Mouse (Mus musculus): ENCODE results near the gene Stambp. TPM values are rescaled to one million over a fixed set of nuclear protein-coding genes. Genes with fewer than 3 reads are reported as not detected.

Gene Stambp
- polyA plus RNA-seq, 1 experiment from 2014 or later, result 24.2 TPM

DNA sequence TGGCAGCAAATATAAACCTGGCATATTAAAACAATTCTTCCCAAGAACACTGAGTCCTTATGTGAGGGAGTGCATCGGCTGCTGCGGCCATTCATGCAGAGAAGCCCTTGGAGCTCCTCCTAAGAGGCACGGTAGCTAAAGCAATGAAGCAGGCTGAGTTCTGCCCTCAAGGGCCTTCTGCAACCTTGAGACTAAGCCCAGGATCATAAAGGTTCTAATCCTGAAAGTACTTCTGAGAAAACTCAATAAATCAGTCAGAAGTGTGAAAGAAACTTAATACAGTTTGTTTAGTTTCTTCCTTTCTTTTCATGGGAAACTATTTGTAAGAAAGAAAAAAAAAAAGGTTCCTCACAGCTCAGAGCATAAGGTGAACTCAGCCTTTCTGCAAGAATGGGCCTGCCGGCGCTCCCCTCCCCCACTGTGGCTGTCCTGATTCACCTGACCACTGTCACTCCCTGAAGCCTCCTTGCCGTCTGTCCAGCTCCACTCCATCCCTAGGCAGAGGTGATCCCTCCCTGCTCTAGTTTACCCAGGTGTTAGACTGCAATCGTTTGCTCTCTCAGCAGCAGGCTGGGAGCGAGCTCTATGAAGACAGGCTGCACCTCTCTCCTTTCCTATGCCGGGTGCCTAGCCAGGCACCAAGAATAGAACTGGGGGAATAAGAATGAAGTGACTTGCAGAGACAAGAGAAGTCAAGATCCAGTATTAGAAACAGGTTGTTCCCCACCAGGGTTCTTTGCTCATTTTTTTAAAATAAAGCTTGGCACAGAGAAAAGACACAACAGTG is 70.8 kb downstream of the Stambp start:
- H3K4me2 ChIP-seq (replicated peaks; ENCODE audit: low read depth, low read length), result no peak overlapping the region
- ATAC-seq (ENCODE audit: low FRiP score, low TSS enrichment), result no peak
- H3K4me3 ChIP-seq (ENCODE audit: low read length), result no peak overlapping the region
- peaks cover 2% of the 10 kb centered on the region; the same call in 1 of the 2 replicates for H3K9me3 ChIP-seq (ENCODE audit: control insufficient read depth, low read length)
- H3K27ac ChIP-seq (ENCODE audit: low read depth, low read length), result no peak overlapping the region
- H3K9ac ChIP-seq (ENCODE audit: low read depth, low read length), result no peak overlapping the region
- WGBS, result 50% methylated on average over 9 of the region's 9 CpGs
- peaks cover 6% of the 10 kb centered on the region; the same call in 1 of the 2 replicates for H3K4me1 ChIP-seq (ENCODE audit: control insufficient read depth, insufficient read depth, low read length)
- H3K36me3 ChIP-seq (ENCODE audit: control insufficient read depth, insufficient read depth, low read length), result 0 out of 2 replicates have a peak, but pooled peaks cover 2% of the 10 kb centered on the region
- no peaks in the 10 kb centered on the region for H3K27me3 ChIP-seq (ENCODE audit: control insufficient read depth, insufficient read depth, low read length)

DNA sequence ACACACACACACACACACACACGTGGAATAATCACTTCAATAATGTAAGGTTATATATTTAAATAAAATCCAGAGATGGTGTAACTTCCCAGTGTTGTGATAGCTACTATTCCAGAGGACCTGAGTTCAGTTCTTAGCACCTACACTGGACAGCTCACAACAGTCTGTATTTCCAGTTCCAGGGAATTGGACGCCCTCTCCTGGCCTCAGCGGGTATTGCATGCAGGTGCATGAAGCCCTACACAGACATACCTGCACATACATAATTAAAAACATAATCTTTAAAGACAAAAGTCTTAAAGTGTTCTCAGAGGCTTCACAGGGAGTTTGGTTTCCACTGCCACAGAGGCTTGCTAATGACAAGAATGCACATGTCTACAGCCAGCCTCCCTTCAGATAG is 72.1 kb downstream of the Stambp start:
- H3K27ac ChIP-seq (ENCODE audit: low read depth, low read length), result no peak overlapping the region
- no peaks in the 10 kb centered on the region; the same call in 1 of the 2 replicates for H3K4me1 ChIP-seq (ENCODE audit: control insufficient read depth, insufficient read depth, low read length)
- H3K4me2 ChIP-seq (replicated peaks; ENCODE audit: low read depth, low read length), result no peak overlapping the region
- peaks cover 2% of the 10 kb centered on the region; the same call in 1 of the 2 replicates for H3K9me3 ChIP-seq (ENCODE audit: control insufficient read depth, low read length)
- peaks cover 2% of the 10 kb centered on the region; the same call in 1 of the 2 replicates for H3K36me3 ChIP-seq (ENCODE audit: control insufficient read depth, insufficient read depth, low read length)
- 68% methylated on average over 3 of the region's 3 CpGs for WGBS
- no peak overlapping the region for H3K9ac ChIP-seq (ENCODE audit: low read depth, low read length)
- H3K4me3 ChIP-seq (ENCODE audit: low read length), result no peak overlapping the region
- ATAC-seq (ENCODE audit: low FRiP score, low TSS enrichment), result no peak
- no peaks in the 10 kb centered on the region for H3K27me3 ChIP-seq (ENCODE audit: control insufficient read depth, insufficient read depth, low read length)

DNA sequence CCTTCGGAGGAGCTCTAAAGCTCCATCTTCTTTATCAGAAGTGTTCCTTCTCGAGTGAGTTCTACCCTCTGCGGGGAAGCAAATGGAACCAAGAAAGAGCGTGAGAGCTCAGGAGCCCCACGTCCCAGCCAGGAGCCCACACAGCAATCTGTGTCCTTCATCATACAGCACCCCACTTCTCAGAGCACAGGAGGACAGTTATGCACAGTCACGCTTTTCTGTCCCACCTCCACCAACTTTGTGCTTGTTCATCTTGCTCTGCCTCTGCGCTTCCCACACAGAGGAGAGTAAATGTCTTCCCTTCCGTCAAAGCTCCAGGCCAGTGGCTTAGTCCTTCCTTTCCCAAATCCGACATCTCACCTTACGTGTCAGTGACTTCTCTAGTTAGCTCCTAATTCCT is 73.5 kb downstream of the Stambp start:
- Histone ChIP-seq H3K36me3 (ENCODE audit: control insufficient read depth, insufficient read depth, low read length) (peaks cover 5% of the 10 kb centered on the region; the same call in 1 of the 2 replicates), H3K9me3 (ENCODE audit: control insufficient read depth, low read length) (peaks cover 2% of the 10 kb centered on the region; the same call in 1 of the 2 replicates), H3K4me1 (ENCODE audit: control insufficient read depth, insufficient read depth, low read length) (no peaks in the 10 kb centered on the region), H3K27ac (ENCODE audit: low read depth, low read length) (no peak overlapping the region), H3K4me3 (ENCODE audit: low read length) (no peak overlapping the region), H3K9ac (ENCODE audit: low read depth, low read length) (no peak overlapping the region), H3K27me3 (ENCODE audit: control insufficient read depth, insufficient read depth, low read length) (no peaks in the 10 kb centered on the region), H3K4me2 (replicated peaks; ENCODE audit: low read depth, low read length) (no peak overlapping the region)
- no peak for ATAC-seq (ENCODE audit: low FRiP score, low TSS enrichment)
- 93% methylated on average over 10 of the region's 10 CpGs for WGBS

DNA sequence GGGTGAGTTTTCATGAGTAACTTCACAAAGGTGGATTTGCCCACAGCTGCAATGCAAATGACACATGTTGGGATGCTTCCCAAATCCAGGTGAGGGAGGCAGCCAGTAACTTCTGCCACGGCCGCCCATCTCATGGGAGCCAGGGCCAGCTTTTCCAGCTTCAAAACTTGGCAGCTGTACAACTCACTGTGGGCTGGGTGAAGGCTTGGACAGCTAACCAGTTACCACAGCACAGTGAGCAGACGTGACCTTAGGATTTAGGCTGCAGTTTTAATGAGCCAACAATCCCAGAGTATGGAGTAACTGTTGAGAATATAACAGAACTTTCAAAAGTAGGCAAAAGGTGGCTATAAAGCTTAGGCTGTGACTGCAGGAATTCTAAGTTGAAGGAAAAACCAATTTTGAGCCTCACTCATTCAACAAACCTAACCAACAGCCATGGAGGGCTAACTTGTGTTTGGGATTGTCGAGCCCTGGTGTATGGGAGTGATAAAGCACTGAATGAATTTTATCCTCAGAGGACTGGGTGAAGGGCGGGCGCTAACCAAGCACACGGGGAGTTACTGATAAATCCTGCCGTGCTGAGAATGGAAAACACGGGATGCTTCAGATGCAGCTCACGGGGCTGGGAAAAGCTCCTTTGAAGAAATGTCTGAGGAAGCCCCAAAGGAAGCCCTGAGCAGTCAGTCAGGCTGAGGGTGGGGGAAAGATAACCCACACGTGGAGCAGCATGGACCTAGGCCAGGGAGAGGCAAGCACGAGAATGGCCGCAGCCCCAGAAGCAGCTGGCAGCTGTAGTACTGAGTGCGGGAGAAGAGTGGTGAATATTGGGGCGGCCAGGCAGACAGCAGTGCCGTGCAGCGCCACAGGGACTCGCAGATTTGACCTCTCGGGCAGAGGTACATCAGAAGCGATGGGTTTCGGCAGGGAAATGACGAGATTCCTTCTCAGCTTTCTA is 75.5 kb downstream of the Stambp start:
- Histone ChIP-seq H3K9ac (ENCODE audit: low read depth, low read length) (no peak overlapping the region), H3K4me1 (ENCODE audit: control insufficient read depth, insufficient read depth, low read length) (no peaks in the 10 kb centered on the region), H3K27ac (ENCODE audit: low read depth, low read length) (no peak overlapping the region), H3K9me3 (ENCODE audit: control insufficient read depth, low read length) (peaks cover 2% of the 10 kb centered on the region; the same call in 1 of the 2 replicates), H3K36me3 (ENCODE audit: control insufficient read depth, insufficient read depth, low read length) (peaks cover 12% of the 10 kb centered on the region; the same call in 1 of the 2 replicates), H3K4me2 (replicated peaks; ENCODE audit: low read depth, low read length) (no peak overlapping the region), H3K27me3 (ENCODE audit: control insufficient read depth, insufficient read depth, low read length) (no peaks in the 10 kb centered on the region), H3K4me3 (ENCODE audit: low read length) (no peak overlapping the region)
- WGBS, result 82% methylated on average over 22 of the region's 22 CpGs
- no peak for ATAC-seq (ENCODE audit: low FRiP score, low TSS enrichment)

DNA sequence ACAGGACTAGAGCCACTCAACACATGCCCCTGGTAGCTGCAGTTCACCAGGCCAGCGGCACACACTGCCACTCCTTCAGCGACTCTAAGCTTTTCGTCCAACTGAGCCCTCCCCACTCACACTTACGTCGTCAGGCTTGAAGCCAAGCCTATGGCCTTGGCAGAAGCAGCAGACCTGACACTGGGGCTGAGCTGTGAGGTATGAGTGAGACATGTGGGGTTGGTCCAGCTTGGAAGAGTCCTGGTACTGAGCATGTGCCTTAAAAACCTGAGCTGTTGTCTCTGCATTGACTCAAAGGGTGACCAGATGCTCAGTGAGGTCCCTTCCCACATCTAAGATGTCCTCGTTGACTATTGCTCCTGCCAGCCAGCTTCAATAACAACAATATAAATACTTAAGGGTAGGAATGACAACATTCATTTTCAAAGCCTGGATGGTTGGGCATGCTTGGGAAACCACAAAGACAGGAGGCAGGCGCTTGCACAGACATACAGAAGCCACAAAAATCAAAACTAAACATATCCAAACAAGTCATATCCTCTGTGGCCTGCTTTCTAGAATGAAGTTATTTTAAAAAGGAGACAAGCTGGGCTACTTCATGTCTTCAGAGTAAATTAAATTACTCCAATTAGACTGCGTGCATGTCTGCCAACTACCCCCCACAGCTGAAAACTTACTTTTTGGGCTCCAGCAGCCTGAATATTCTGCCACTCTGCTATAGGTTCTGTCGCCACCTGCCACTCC is 76.3 kb downstream of the Stambp start:
- H3K27me3 ChIP-seq (ENCODE audit: control insufficient read depth, insufficient read depth, low read length), result no peaks in the 10 kb centered on the region
- no peak overlapping the region for H3K4me2 ChIP-seq (replicated peaks; ENCODE audit: low read depth, low read length)
- 92% methylated on average over 9 of the region's 9 CpGs for WGBS
- peaks cover 12% of the 10 kb centered on the region; the same call in 1 of the 2 replicates for H3K36me3 ChIP-seq (ENCODE audit: control insufficient read depth, insufficient read depth, low read length)
- ATAC-seq (ENCODE audit: low FRiP score, low TSS enrichment), result no peak
- no peak overlapping the region for H3K4me3 ChIP-seq (ENCODE audit: low read length)
- no peaks in the 10 kb centered on the region for H3K4me1 ChIP-seq (ENCODE audit: control insufficient read depth, insufficient read depth, low read length)
- H3K9me3 ChIP-seq (ENCODE audit: control insufficient read depth, low read length), result peaks cover 2% of the 10 kb centered on the region; the same call in 1 of the 2 replicates
- H3K27ac ChIP-seq (ENCODE audit: low read depth, low read length), result no peak overlapping the region
- no peak overlapping the region for H3K9ac ChIP-seq (ENCODE audit: low read depth, low read length)

Other genes with a start within 250 kb of the Stambp start
- 46.7 and 50.8 TPM in 2 replicates for gene Mthfd2, start 246.8 kb downstream of the Stambp start, polyA plus RNA-seq (2014; fragmentation: Nextera tagmentation; extraction: Ambion mirVana)
- gene Mob1a, start 246.7 kb downstream of the Stambp start, polyA plus RNA-seq (2014; fragmentation: Nextera tagmentation; extraction: Ambion mirVana), result 38.9 and 92.4 TPM in 2 replicates
- gene Bola3, start 223.6 kb downstream of the Stambp start, polyA plus RNA-seq (2014; fragmentation: Nextera tagmentation; extraction: Ambion mirVana), result 142 and 182 TPM in 2 replicates
- 48.6 and 54.9 TPM in 2 replicates for gene Tet3, start 113.6 kb downstream of the Stambp start, polyA plus RNA-seq (2014; fragmentation: Nextera tagmentation; extraction: Ambion mirVana)
- 69.3 and 78.2 TPM in 2 replicates for gene Dguok, start 65.8 kb downstream of the Stambp start, polyA plus RNA-seq (2014; fragmentation: Nextera tagmentation; extraction: Ambion mirVana)
- 4.0 and 7.6 TPM in 2 replicates for gene Actg2, start 36.5 kb downstream of the Stambp start, polyA plus RNA-seq (2014; fragmentation: Nextera tagmentation; extraction: Ambion mirVana)
- gene Clec4f, start 83.5 kb upstream of the Stambp start, polyA plus RNA-seq (2014; fragmentation: Nextera tagmentation; extraction: Ambion mirVana), result not detected in 2 replicates
- not detected in 2 replicates for gene Cd207, start 105.1 kb upstream of the Stambp start, polyA plus RNA-seq (2014; fragmentation: Nextera tagmentation; extraction: Ambion mirVana)
- not detected in 2 replicates for gene Vax2, start 138.5 kb upstream of the Stambp start, polyA plus RNA-seq (2014; fragmentation: Nextera tagmentation; extraction: Ambion mirVana)
- 3.5 and 3.6 TPM in 2 replicates for gene Atp6v1b1, start 170.3 kb upstream of the Stambp start, polyA plus RNA-seq (2014; fragmentation: Nextera tagmentation; extraction: Ambion mirVana)
- gene Ankrd53, start 189.9 kb upstream of the Stambp start, polyA plus RNA-seq (2014; fragmentation: Nextera tagmentation; extraction: Ambion mirVana), result 0.21 and 0.28 TPM in 2 replicates
- gene Tex261, start 203.1 kb upstream of the Stambp start, polyA plus RNA-seq (2014; fragmentation: Nextera tagmentation; extraction: Ambion mirVana), result 59.8 and 67.3 TPM in 2 replicates
- gene Nagk, start 222.3 kb upstream of the Stambp start, polyA plus RNA-seq (2014; fragmentation: Nextera tagmentation; extraction: Ambion mirVana), result 42.7 and 43.5 TPM in 2 replicates

Data from kidney, embryonic 14.5 days (tissue).